Comparison of ENCODE assay signal across 12 mouse cellular contexts in genomic region chr2:4409810-4410433, GRCm38 (mm10).
DNase-seq lines count a peak whose midpoint lies in the region; ATAC-seq and TF ChIP-seq lines count a peak whose summit lies in the region.
"Had no signal": no experiment of that assay in that cellular context is flagged by ENCODE, and none has a peak within 500 bp of the region (broad histone marks: within the 10 kb centered on the region; RNA-seq: fewer than 3 reads in every experiment).

No protein-coding gene starts in this region.

- H3K27me3 ChIP-seq in heart, embryonic 14.5 days (ENCODE audit: control insufficient read depth, insufficient read depth, low read length), result no peaks in the 10 kb centered on the region
- H3K27me3 ChIP-seq in limb, embryonic 12.5 days, result no peaks in the 10 kb centered on the region
- H3K27me3 ChIP-seq in limb, embryonic 10.5 days (ENCODE audit: low read depth, poor library complexity, severe bottlenecking), result no peaks in the 10 kb centered on the region
- H3K27me3 ChIP-seq: CH12.LX had no signal

- TF ChIP-seq CTCF in bone marrow macrophage, adult 2 months (IDR thresholded peaks at IDR 0.05; ENCODE audit: low read depth, low read length), result no peak

- no peak for ATAC-seq in heart, embryonic 14.5 days (ENCODE audit: insufficient number of reproducible peaks, insufficient read depth, low FRiP score, low read depth)
- no peak for ATAC-seq in limb, embryonic 12.5 days (ENCODE audit: insufficient number of reproducible peaks, insufficient read depth, low FRiP score, low TSS enrichment, low read depth)
- ATAC-seq in hematopoietic stem cell, adult 5-6 weeks (replicated peaks in 1 of 2; ENCODE audit: insufficient read depth in 1 of 2, low FRiP score in 2 of 2, low TSS enrichment in 1 of 2, low read depth in 1 of 2, poor library complexity in 2 of 2, severe bottlenecking in 2 of 2), result peak; percentile 62 to 73

- H3K4me1 ChIP-seq in heart, embryonic 14.5 days (ENCODE audit: control insufficient read depth in 2 of 2, insufficient read depth in 2 of 2, low read length in 2 of 2), result peaks cover 9 to 12% of the 10 kb centered on the region in 2 experiments
- H3K4me1 ChIP-seq in limb, embryonic 12.5 days (replicated peaks), result peaks cover 82% of the 10 kb centered on the region
- peaks cover 48% of the 10 kb centered on the region for H3K4me1 ChIP-seq in limb, embryonic 10.5 days
- peaks cover 38% of the 10 kb centered on the region for H3K4me1 ChIP-seq in bone marrow macrophage, adult 2 months (ENCODE audit: control insufficient read depth, insufficient read depth, low read length)
- H3K4me1 ChIP-seq: liver, embryonic 15.5 days had no signal

- 59% methylated on average over 8 of the region's 8 CpGs for WGBS in heart, embryonic 14.5 days
- WGBS in limb, embryonic 12.5 days, result 64% methylated on average over 8 of the region's 8 CpGs
- WGBS in limb, embryonic 10.5 days, result 76% methylated on average over 8 of the region's 8 CpGs

- no peaks in the 10 kb centered on the region for H3K36me3 ChIP-seq in heart, embryonic 14.5 days (ENCODE audit: control insufficient read depth, insufficient read depth, low read length)
- 0 out of 2 replicates have a peak, but pooled peaks cover 3% of the 10 kb centered on the region for H3K36me3 ChIP-seq in limb, embryonic 12.5 days
- peaks cover 23% of the 10 kb centered on the region for H3K36me3 ChIP-seq in limb, embryonic 10.5 days
- H3K36me3 ChIP-seq: liver, embryonic 15.5 days had no signal

- H3K4me3 ChIP-seq in heart, embryonic 14.5 days (ENCODE audit: control insufficient read depth in 1 of 2, insufficient read depth in 1 of 2, low read depth in 1 of 2, low read length in 2 of 2), result no peak overlapping the region
- H3K4me3 ChIP-seq in limb, embryonic 12.5 days (replicated peaks), result no peak overlapping the region
- no peak overlapping the region for H3K4me3 ChIP-seq in limb, embryonic 10.5 days
- H3K4me3 ChIP-seq in bone marrow macrophage, adult 2 months (ENCODE audit: insufficient read depth, low read length), result peak overlapping the region; percentile 35
- H3K4me3 ChIP-seq: liver, embryonic 15.5 days had no signal

- H3K4me2 ChIP-seq in heart, embryonic 14.5 days (ENCODE audit: low read length), result no peak overlapping the region
- H3K4me2 ChIP-seq in limb, embryonic 12.5 days, result no peak overlapping the region
- H3K4me2 ChIP-seq: liver, embryonic 15.5 days had no signal

- no peak overlapping the region for H3K9ac ChIP-seq in heart, embryonic 14.5 days (ENCODE audit: low read length)
- no peak overlapping the region for H3K9ac ChIP-seq in limb, embryonic 12.5 days (replicated peaks)
- H3K9ac ChIP-seq: liver, embryonic 15.5 days had no signal

- H3K9me3 ChIP-seq in heart, embryonic 14.5 days (ENCODE audit: control insufficient read depth, low read length), result no peaks in the 10 kb centered on the region
- no peaks in the 10 kb centered on the region for H3K9me3 ChIP-seq in limb, embryonic 12.5 days
- no peaks in the 10 kb centered on the region for H3K9me3 ChIP-seq in limb, embryonic 10.5 days (replicated peaks)
- H3K9me3 ChIP-seq: liver, embryonic 15.5 days had no signal

- DNase-seq in heart, postnatal 25 days (ENCODE audit: low spot score), result no peak
- no peak for DNase-seq in limb, embryonic 10.5 days (ENCODE audit: low spot score)
- no peak for DNase-seq in spleen, postnatal 10 days (ENCODE audit: low spot score in 2 of 2)
- DNase-seq: adrenal gland, postnatal 10 days; cerebellum, adult 8-10 months; thymus, postnatal 14 days had no signal

- TF ChIP-seq POLR2A in bone marrow macrophage, adult 2 months (IDR thresholded peaks at IDR 0.05; ENCODE audit: borderline replicate concordance, low read depth, low read length), result no peak

- intact Hi-C loops in heart, postnatal 25 days (cut with DNase I), result loop anchor here (5.0 kb wide), 1 partner anchor 32 kb away; no protein-coding TSS in a partner anchor

- peak overlapping the region; percentile 29 to 51 for H3K27ac ChIP-seq in heart, embryonic 14.5 days (replicated peaks in 1 of 2; ENCODE audit: control insufficient read depth in 1 of 2, insufficient read depth in 1 of 2, low read depth in 2 of 2, low read length in 2 of 2)
- peak overlapping the region; percentile 36 for H3K27ac ChIP-seq in limb, embryonic 12.5 days
- no peak overlapping the region; the same call in 1 of the 2 replicates for H3K27ac ChIP-seq in limb, embryonic 10.5 days
- peak overlapping the region; percentile 80 for H3K27ac ChIP-seq in bone marrow macrophage, adult 2 months (ENCODE audit: insufficient read depth, low read depth, low read length)
- H3K27ac ChIP-seq: liver, embryonic 15.5 days had no signal

Comparison
In these comparisons a context has a peak if more than half of its experiments do, and no peak if none do; other contexts are left out.
1. ATAC-seq: peak in hematopoietic stem cell, adult 5-6 weeks (2 of 2); none in heart, embryonic 14.5 days (single experiment) and limb, embryonic 12.5 days (single experiment).